11 mouse cellular contexts compared by ENCODE assay signal in genomic region chr10:117953026-117953711, GRCm38 (mm10).
A peak's percentile ranks its signal among the peaks of the same experiment; 100 is the strongest.
DNase-seq lines count a peak whose midpoint lies in the region; ATAC-seq and TF ChIP-seq lines count a peak whose summit lies in the region.
"Had no signal": no experiment of that assay in that cellular context is flagged by ENCODE, and none has a peak within 500 bp of the region (broad histone marks: within the 10 kb centered on the region; RNA-seq: fewer than 3 reads in every experiment).

No protein-coding gene starts in this region.

- peak overlapping the region; percentile 54 for H3K4me3 ChIP-seq in ES-Bruce4 (ENCODE audit: low read depth, low read length)
- H3K4me3 ChIP-seq in midbrain, postnatal 0 days (ENCODE audit: low read depth, low read length): no peak overlapping the region
- H3K4me3 ChIP-seq: embryonic facial prominence, embryonic 13.5 days; heart, embryonic 13.5 days had no signal

- H3K9ac ChIP-seq in ES-Bruce4 (ENCODE audit: low read depth, poor library complexity, severe bottlenecking): peak overlapping the region; percentile 40
- no peak overlapping the region for H3K9ac ChIP-seq in midbrain, postnatal 0 days (replicated peaks; ENCODE audit: low read length, poor library complexity, severe bottlenecking)
- H3K9ac ChIP-seq: embryonic facial prominence, embryonic 13.5 days; heart, embryonic 13.5 days had no signal

- H3K9me3 ChIP-seq in ES-Bruce4 (replicated peaks; ENCODE audit: control insufficient read depth, insufficient read depth, low read length, poor library complexity, severe bottlenecking): no peaks in the 10 kb centered on the region
- no peaks in the 10 kb centered on the region for H3K9me3 ChIP-seq in midbrain, postnatal 0 days (ENCODE audit: low read length)
- H3K9me3 ChIP-seq: embryonic facial prominence, embryonic 13.5 days; heart, embryonic 13.5 days had no signal

- no peak for TF ChIP-seq CTCF in ES-Bruce4 (IDR thresholded peaks at IDR 0.05; ENCODE audit: low read depth, low read length)
- TF ChIP-seq CTCF in midbrain, postnatal 0 days (IDR thresholded peaks at IDR 0.05): no peak

- WGBS in midbrain, postnatal 0 days: 28% methylated on average over 12 of the region's 12 CpGs

- ATAC-seq in neutrophil, adult 5-6 weeks (ENCODE audit: extremely low read depth, insufficient number of reproducible peaks, low FRiP score, poor library complexity, severe bottlenecking): peak; percentile 60
- ATAC-seq in midbrain, postnatal 0 days (ENCODE audit: low FRiP score): no peak

- peak overlapping the region; percentile 100 for H3K27ac ChIP-seq in ES-Bruce4 (ENCODE audit: insufficient read depth, low read length)
- H3K27ac ChIP-seq in midbrain, postnatal 0 days (ENCODE audit: low read depth, low read length): no peak overlapping the region
- H3K27ac ChIP-seq: embryonic facial prominence, embryonic 13.5 days; heart, embryonic 13.5 days had no signal

- DNase-seq in 416B (ENCODE audit: low read depth): peak; percentile 29
- DNase-seq in fibroblast of lung, adult 2 months (ENCODE audit: low read depth): peak; percentile 44
- no peak for DNase-seq in cerebellum, postnatal 4 days (ENCODE audit: low spot score in 2 of 2)
- no peak for DNase-seq in gastrocnemius, postnatal 36 days
- no peak for DNase-seq in midbrain, postnatal 0 days (ENCODE audit: low spot score)
- DNase-seq in left cerebral cortex, postnatal 4 days: no peak
- DNase-seq: kidney, postnatal 25 days had no signal

- H3K36me3 ChIP-seq in ES-Bruce4 (ENCODE audit: control insufficient read depth, insufficient read depth, low read length, poor library complexity, severe bottlenecking): no peaks in the 10 kb centered on the region
- H3K36me3 ChIP-seq in midbrain, postnatal 0 days (ENCODE audit: insufficient read depth, low read length): no peaks in the 10 kb centered on the region
- H3K36me3 ChIP-seq: embryonic facial prominence, embryonic 13.5 days; heart, embryonic 13.5 days had no signal

- intact Hi-C loops in gastrocnemius, postnatal 36 days (cut with DNase I): no loop called here
- intact Hi-C loops in left cerebral cortex, postnatal 4 days (cut with DNase I): no loop called here

- H3K27me3 ChIP-seq in ES-Bruce4 (ENCODE audit: control insufficient read depth, insufficient read depth, low read length, poor library complexity, severe bottlenecking): no peaks in the 10 kb centered on the region
- H3K27me3 ChIP-seq in midbrain, postnatal 0 days (ENCODE audit: insufficient read depth, low read length): no peaks in the 10 kb centered on the region
- H3K27me3 ChIP-seq: embryonic facial prominence, embryonic 13.5 days; heart, embryonic 13.5 days had no signal

- no peak for TF ChIP-seq POLR2A in ES-Bruce4 (IDR thresholded peaks at IDR 0.05; ENCODE audit: insufficient read depth, low read length)

- no peak overlapping the region for H3K4me2 ChIP-seq in midbrain, postnatal 0 days (ENCODE audit: low read depth, low read length, poor library complexity, severe bottlenecking)
- H3K4me2 ChIP-seq: embryonic facial prominence, embryonic 13.5 days; heart, embryonic 13.5 days had no signal

- peak; percentile 95 for TF ChIP-seq EP300 in ES-Bruce4 (IDR thresholded peaks at IDR 0.05; ENCODE audit: insufficient read depth, low read depth, low read length)

- peaks cover 6% of the 10 kb centered on the region for H3K4me1 ChIP-seq in ES-Bruce4 (ENCODE audit: control insufficient read depth, insufficient read depth, low read length)
- H3K4me1 ChIP-seq in midbrain, postnatal 0 days (ENCODE audit: insufficient read depth, low read length): no peaks in the 10 kb centered on the region
- H3K4me1 ChIP-seq: heart, embryonic 13.5 days had no signal

Comparison
In these comparisons a context has a peak if more than half of its experiments do, and no peak if none do; other contexts are left out.
1. DNase-seq: peak in 416B (single experiment) and fibroblast of lung, adult 2 months (single experiment); none in cerebellum, postnatal 4 days (0 of 2), gastrocnemius, postnatal 36 days (0 of 2), midbrain, postnatal 0 days (single experiment) and left cerebral cortex, postnatal 4 days (single experiment).